Mouse (Mus musculus) lung, adult 2 months (tissue): ENCODE results near the gene Flot2. TPM values are rescaled to one million over a fixed set of nuclear protein-coding genes. Genes with fewer than 3 reads are reported as not detected.
A peak's percentile ranks its signal among the peaks of the same experiment; 100 is the strongest.

ENCODE experiments used
- DNase-seq: peaks from one replicate; pipeline ENCODE4 v3.0.0; 2022
- H3K4me1 ChIP-seq: fragments of 200-500 bp; 2 replicates; pipeline ENCODE4 v1.6.1; 2011; ENCODE audit warnings: low read length; ENCODE audit not compliant: control insufficient read depth, insufficient read depth
- H3K4me3 ChIP-seq: fragments of 200-500 bp; replicated peaks from 2 replicates; pipeline ENCODE3; 2011; ENCODE audit warnings: low read depth, mild to moderate bottlenecking, control low read depth, low read length; ENCODE audit errors: extremely low read depth
- CTCF ChIP-seq: fragments of 200-500 bp; IDR thresholded peaks from 2 replicates; pipeline ENCODE4 v1.5.1; 2011; ENCODE audit warnings: mild to moderate bottlenecking, low read length, control low read depth; ENCODE audit not compliant: insufficient read depth
- POLR2A ChIP-seq: fragments of 200-500 bp; IDR thresholded peaks from 2 replicates; pipeline ENCODE4 v1.6.1; 2011; ENCODE audit warnings: low read depth, mild to moderate bottlenecking, control low read depth, low read length, borderline replicate concordance; ENCODE audit errors: extremely low read depth
- WGBS: fragments of 180-500 bp; shearing (Covaris S2); methylation state at CpG from one replicate; pipeline ENCODE4 v1.1.7; 2018; 5-methylcytosine and 5-hydroxymethylcytosine counted together
- polyA plus RNA-seq: library from polyadenylated mRNA; depleted of rRNA; stranded (reverse); fragments of >200 nt; gene quantifications from 2 replicates; pipeline ENCODE4 v1.2.3, GENCODE M21; 2012

Flot2 gene
- polyA plus RNA-seq, 1 experiment: 145 TPM

GRCm38 (mm10) chr11:78056946-78057345 lies 19.2 kb downstream of the Flot2 start:
- TF ChIP-seq CTCF: no peak
- TF ChIP-seq POLR2A: no peak
- WGBS: 65% methylated on average over 8 of the region's 8 CpGs
- Histone ChIP-seq H3K4me3 (no peak overlapping the region), H3K4me1 (peaks cover 5% of the 10 kb centered on the region; the same call in 1 of the 2 replicates)
- DNase-seq: no peak

- no peak overlapping the region for H3K4me3 ChIP-seq
- peak; percentile 56 for DNase-seq
- TF ChIP-seq CTCF (peak; percentile 97), POLR2A (no peak)
- H3K4me1 ChIP-seq: no peaks in the 10 kb centered on the region
- WGBS: 38% methylated on average over 9 of the region's 9 CpGs
Observed at GRCm38 (mm10) chr11:78059833-78060757, 22.4 kb downstream of the Flot2 start.

- 71% methylated on average over 1 of the region's 1 CpGs for WGBS
- TF ChIP-seq POLR2A (no peak), CTCF (no peak)
- Histone ChIP-seq H3K4me3 (no peak overlapping the region), H3K4me1 (no peaks in the 10 kb centered on the region)
- no peak for DNase-seq
Observed at GRCm38 (mm10) chr11:78062563-78062962, 24.8 kb downstream of the Flot2 start.

GRCm38 (mm10) chr11:78065906-78066305 lies 28.2 kb downstream of the Flot2 start:
- no peak for TF ChIP-seq POLR2A
- no peak for TF ChIP-seq CTCF
- Histone ChIP-seq H3K4me1 (no peaks in the 10 kb centered on the region), H3K4me3 (no peak overlapping the region)
- no peak for DNase-seq
- WGBS: 45% methylated on average over 2 of the region's 2 CpGs

- H3K4me1 ChIP-seq: no peaks in the 10 kb centered on the region
- no peak for TF ChIP-seq POLR2A
- no peak for TF ChIP-seq CTCF
- 58% methylated on average over 2 of the region's 2 CpGs for WGBS
- no peak for DNase-seq
- H3K4me3 ChIP-seq: no peak overlapping the region
Observed at GRCm38 (mm10) chr11:78066641-78067040, 28.9 kb downstream of the Flot2 start.

- H3K4me3 ChIP-seq: no peak overlapping the region
- no peak for DNase-seq
- TF ChIP-seq CTCF: no peak
- 59% methylated on average over 5 of the region's 5 CpGs for WGBS
- no peaks in the 10 kb centered on the region for H3K4me1 ChIP-seq
Observed at GRCm38 (mm10) chr11:78067566-78067965, 29.8 kb downstream of the Flot2 start.

GRCm38 (mm10) chr11:78069130-78069529 lies 31.4 kb downstream of the Flot2 start:
- no peak for TF ChIP-seq POLR2A
- no peak for TF ChIP-seq CTCF
- Histone ChIP-seq H3K4me3 (no peak overlapping the region), H3K4me1 (no peaks in the 10 kb centered on the region)
- WGBS: 79% methylated on average over 5 of the region's 5 CpGs
- DNase-seq: no peak

- no peak overlapping the region for H3K4me3 ChIP-seq
- no peak for DNase-seq
- no peaks in the 10 kb centered on the region for H3K4me1 ChIP-seq
- TF ChIP-seq CTCF (no peak), POLR2A (no peak)
- WGBS: 80% methylated on average over 6 of the region's 6 CpGs
Observed at GRCm38 (mm10) chr11:78069646-78070045, 31.9 kb downstream of the Flot2 start.

GRCm38 (mm10) chr11:78071938-78072337 lies 34.2 kb downstream of the Flot2 start:
- Histone ChIP-seq H3K4me3 (no peak overlapping the region), H3K4me1 (no peaks in the 10 kb centered on the region)
- TF ChIP-seq POLR2A (no peak), CTCF (no peak)
- 79% methylated on average over 5 of the region's 5 CpGs for WGBS
- no peak for DNase-seq
